Mouse (Mus musculus) gastrocnemius, adult 2 months (tissue): ENCODE data around the gene Mrpl38. TPM values are rescaled to one million over a fixed set of nuclear protein-coding genes. Genes with fewer than 3 reads are reported as not detected.

Experiments
- DNase-seq: peaks from one replicate; pipeline ENCODE4 v3.0.0; 2022
- H3K27ac ChIP-seq: fragments of 200-600 bp; 2 replicates; pipeline ENCODE4 v1.8.1; 2022; ENCODE audit warnings: mild to moderate bottlenecking
- H3K4me3 ChIP-seq: fragments of 200-600 bp; 2 replicates; pipeline ENCODE4 v1.8.1; 2022; ENCODE audit warnings: mild to moderate bottlenecking, moderate library complexity
- CTCF ChIP-seq: fragments of 200-600 bp; IDR thresholded peaks from 2 replicates; pipeline ENCODE4 v1.8.1; 2022; ENCODE audit warnings: antibody characterized with exemption, mild to moderate bottlenecking, moderate library complexity
- intact Hi-C: fragments of 180-260 bp; cut with DNase I; formaldehyde crosslinking; loops from one replicate; pipeline ENCODE4 v1.15.1; 2025
- long read RNA-seq, 2 experiments: library from polyadenylated mRNA; stranded (forward); transcript quantifications; one replicate each; pipeline ENCODE4 v2.0.0; 2021
- total RNA-seq, 2 experiments: library from RNA; stranded (reverse); gene quantifications; 2 replicates each; pipeline ENCODE4 v1.2.3; 2021

Gene Mrpl38
- 10 to 100 TPM; 47.5 to 61.5 TPM for total RNA-seq
- long read RNA-seq, experiment 1, transcript Mrpl38-201 (9 exons, 1,411 nt): major isoform, 86 of 96 reads
- long read RNA-seq, experiment 1, partial matches to known transcripts: 1 of 96 reads
- long read RNA-seq, experiment 1, other reads (novel, unspliced or antisense): 4 of 96 reads
- long read RNA-seq, experiment 2, transcript Mrpl38-205 (8 exons, 1,403 nt): minor isoform, 5 of 91 reads
- long read RNA-seq, experiment 2, transcript Mrpl38-201 (9 exons, 1,411 nt): major isoform, 81 of 91 reads
- long read RNA-seq, experiment 2, partial matches to known transcripts: 2 of 91 reads
- long read RNA-seq, experiment 2, other reads (novel, unspliced or antisense): 3 of 91 reads

- intact Hi-C loops: no loop called here
- peak within 1 kb of the TSS; percentile 98 for H3K4me3 ChIP-seq
- peak; percentile 92 for DNase-seq
- H3K27ac ChIP-seq: peak within 1 kb of the TSS; percentile 88
- TF ChIP-seq CTCF: peak; percentile 86
Observed at GRCm38 (mm10) chr11:116138468-116139138, at the start of gene Mrpl38. TSS of gene Mrpl38 (minus strand) at chr11:116138868.

- H3K27ac ChIP-seq: peak overlapping the region; percentile 66; the same call in 1 of the 2 replicates
- no peak for DNase-seq
Observed at GRCm38 (mm10) chr11:116187226-116187930, 48.7 kb upstream of the Mrpl38 start.

GRCm38 (mm10) chr11:116186360-116186759 lies 47.7 kb upstream of the Mrpl38 start:
- no peak for TF ChIP-seq CTCF
- no peak for DNase-seq
- H3K4me3 ChIP-seq: no peak overlapping the region
- intact Hi-C loops: no loop called here
- peak overlapping the region; percentile 66 for H3K27ac ChIP-seq

More at GRCm38 (mm10) chr11:116187226-116187930, 48.7 kb upstream of the Mrpl38 start:
- intact Hi-C loops: no loop called here
- no peak overlapping the region for H3K4me3 ChIP-seq
- TF ChIP-seq CTCF: no peak

- peak; percentile 47 for DNase-seq
- H3K27ac ChIP-seq: peak overlapping the region; percentile 66
- intact Hi-C loops: no loop called here
- no peak for TF ChIP-seq CTCF
- no peak overlapping the region for H3K4me3 ChIP-seq
Observed at GRCm38 (mm10) chr11:116185836-116186235, 47.2 kb upstream of the Mrpl38 start.

- TF ChIP-seq CTCF: no peak
- no peak overlapping the region for H3K27ac ChIP-seq
- no peak for DNase-seq
- intact Hi-C loops: no loop called here
- no peak overlapping the region for H3K4me3 ChIP-seq
Observed at GRCm38 (mm10) chr11:116178411-116179121, 39.9 kb upstream of the Mrpl38 start.

- DNase-seq: no peak
- TF ChIP-seq CTCF: no peak
- no peak overlapping the region for H3K27ac ChIP-seq
- H3K4me3 ChIP-seq: no peak overlapping the region
- intact Hi-C loops: no loop called here
Observed at GRCm38 (mm10) chr11:116176010-116176409, 37.3 kb upstream of the Mrpl38 start.

- intact Hi-C loops: no loop called here
- Histone ChIP-seq H3K4me3 (no peak overlapping the region), H3K27ac (no peak overlapping the region)
- TF ChIP-seq CTCF: no peak
- no peak for DNase-seq
Observed at GRCm38 (mm10) chr11:116174775-116175448, 36.2 kb upstream of the Mrpl38 start.

GRCm38 (mm10) chr11:116171959-116172358 lies 33.3 kb upstream of the Mrpl38 start:
- Histone ChIP-seq H3K27ac (no peak overlapping the region), H3K4me3 (no peak overlapping the region)
- intact Hi-C loops: no loop called here
- no peak for DNase-seq
- no peak for TF ChIP-seq CTCF

- intact Hi-C loops: no loop called here
- no peak for TF ChIP-seq CTCF
- no peak overlapping the region for H3K27ac ChIP-seq
Observed at GRCm38 (mm10) chr11:116170003-116170800, 31.5 kb upstream of the Mrpl38 start.

GRCm38 (mm10) chr11:116169214-116169613 lies 30.5 kb upstream of the Mrpl38 start:
- DNase-seq: no peak
- no peak overlapping the region for H3K4me3 ChIP-seq
- TF ChIP-seq CTCF: no peak
- intact Hi-C loops: no loop called here
- H3K27ac ChIP-seq: no peak overlapping the region

More at GRCm38 (mm10) chr11:116170003-116170800, 31.5 kb upstream of the Mrpl38 start:
- no peak overlapping the region for H3K4me3 ChIP-seq
- DNase-seq: no peak

GRCm38 (mm10) chr11:116167884-116168439 lies 29.3 kb upstream of the Mrpl38 start, which contains the start of gene Fbf1:
TSS of gene Fbf1 (minus strand) at chr11:116168166.
- peak within 1 kb of the TSS; percentile 89 for H3K27ac ChIP-seq
- DNase-seq: peak; percentile 96
- peak; percentile 2; the same call in 1 of the 2 replicates for TF ChIP-seq CTCF
- peak within 1 kb of the TSS; percentile 88 for H3K4me3 ChIP-seq
- intact Hi-C loops: no loop called here
